Mouse (Mus musculus) heart, postnatal 0 days (tissue): ENCODE measurements around the gene Cers5. TPM values are rescaled to one million over a fixed set of nuclear protein-coding genes. Genes with fewer than 3 reads are reported as not detected.

Source experiments
- ATAC-seq: fragments of 200-750 bp; cut with Nextera tagmentation; 2 replicates; pipeline ENCODE4 v1.8.0; 2017; ENCODE audit warnings: low read depth, moderate number of reproducible peaks, moderate library complexity; ENCODE audit not compliant: insufficient read depth
- DNase-seq: peaks from one replicate; pipeline ENCODE4 v3.0.0-alpha.2; 2016; ENCODE audit warnings: low spot score
- H3K27ac ChIP-seq: fragments of 300-500 bp; sonication (generic); 2 replicates; pipeline ENCODE4 v1.5.1; 2014; ENCODE audit warnings: low read depth, mild to moderate bottlenecking
- H3K27me3 ChIP-seq: fragments of 300-500 bp; sonication (generic); 2 replicates; pipeline ENCODE4 v1.6.1; 2014; ENCODE audit warnings: low read length, mixed read lengths; ENCODE audit not compliant: control insufficient read depth, insufficient read depth
- H3K36me3 ChIP-seq: fragments of 300-500 bp; sonication (generic); replicated peaks from 2 replicates; pipeline ENCODE4 v1.6.1; 2014; ENCODE audit warnings: low read length, mixed read lengths; ENCODE audit not compliant: control insufficient read depth, insufficient read depth
- H3K4me1 ChIP-seq: fragments of 300-500 bp; sonication (generic); 2 replicates; pipeline ENCODE4 v1.6.1; 2014; ENCODE audit warnings: antibody characterized with exemption; ENCODE audit not compliant: control insufficient read depth, insufficient read depth
- H3K4me2 ChIP-seq: fragments of 300-500 bp; sonication (generic); 2 replicates; pipeline ENCODE4 v1.6.1; 2014; ENCODE audit warnings: low read depth, mild to moderate bottlenecking, low read length, moderate library complexity
- H3K4me3 ChIP-seq: fragments of 300-500 bp; sonication (generic); 2 replicates; pipeline ENCODE4 v1.5.1; 2014; ENCODE audit warnings: low read depth, low read length
- H3K9ac ChIP-seq: fragments of 300-500 bp; sonication (generic); replicated peaks from 2 replicates; pipeline ENCODE4 v1.6.1; 2014; ENCODE audit warnings: low read depth, low read length, mixed read lengths
- H3K9me3 ChIP-seq: fragments of 300-500 bp; sonication (generic); replicated peaks from 2 replicates; pipeline ENCODE4 v1.6.1; 2016; ENCODE audit warnings: low read length; ENCODE audit not compliant: control insufficient read depth
- CTCF ChIP-seq: IDR thresholded peaks from 2 replicates; pipeline ENCODE4 v1.5.1; 2016; ENCODE audit warnings: antibody characterized with exemption, control low read depth, low read depth
- EP300 ChIP-seq: IDR thresholded peaks from 2 replicates; pipeline ENCODE4 v1.6.1; 2016; ENCODE audit warnings: antibody characterized with exemption, low read depth
- WGBS: fragments of 180-500 bp; shearing (Covaris S2); extraction: QIAGEN DNeasy Blood & Tissue Kit; methylation state at CpG from one replicate; pipeline ENCODE4 v1.1.7; 2014; 5-methylcytosine and 5-hydroxymethylcytosine counted together
- polyA plus RNA-seq: library from polyadenylated mRNA; unstranded; fragments of >200 nt; fragmentation: Nextera tagmentation; extraction: Ambion mirVana; gene quantifications from 2 replicates; pipeline ENCODE4 v1.2.1, GENCODE M21; 2015
- total RNA-seq: library from RNA; depleted of rRNA; stranded (reverse); fragments of >200 nt; gene quantifications from 2 replicates; pipeline ENCODE4 v1.2.3, GENCODE M21; 2014; ENCODE audit warnings: low replicate concordance

Cers5 gene
- total and polyA plus RNA-seq, 2 experiments from 2014 or later = 37.4 to 58.7 TPM

DNA sequence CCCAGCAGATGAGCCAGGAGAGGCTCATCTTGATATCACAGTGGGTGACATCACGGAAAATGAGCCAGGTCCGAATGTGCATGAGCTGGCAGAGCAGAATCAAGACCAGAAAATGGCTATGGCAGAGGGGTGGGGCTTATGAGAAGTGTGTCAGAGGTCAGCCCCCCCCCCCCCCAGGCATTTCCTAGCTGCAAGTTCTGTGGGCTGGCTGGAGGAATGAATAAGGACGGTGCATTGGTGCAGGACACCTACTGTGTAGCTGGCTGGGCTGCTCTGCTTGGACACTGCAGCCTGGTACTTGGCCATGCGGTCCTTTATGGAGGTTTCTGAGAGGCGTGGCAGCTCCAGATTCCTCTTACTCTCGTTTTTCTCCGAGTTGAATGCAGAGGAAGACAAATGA is 33.5 kb upstream of the Cers5 start:
- H3K27ac ChIP-seq = no peak overlapping the region
- H3K27me3 ChIP-seq = no peaks in the 10 kb centered on the region
- no peaks in the 10 kb centered on the region for H3K9me3 ChIP-seq
- 51% methylated on average over 7 of the region's 7 CpGs for WGBS
- H3K9ac ChIP-seq = no peak overlapping the region
- H3K36me3 ChIP-seq = peaks cover 12% of the 10 kb centered on the region
- peaks cover 20% of the 10 kb centered on the region for H3K4me1 ChIP-seq
- DNase-seq = no peak
- TF ChIP-seq CTCF (no peak), EP300 (no peak)
- H3K4me2 ChIP-seq = no peak overlapping the region
- ATAC-seq = no peak
- no peak overlapping the region for H3K4me3 ChIP-seq

DNA sequence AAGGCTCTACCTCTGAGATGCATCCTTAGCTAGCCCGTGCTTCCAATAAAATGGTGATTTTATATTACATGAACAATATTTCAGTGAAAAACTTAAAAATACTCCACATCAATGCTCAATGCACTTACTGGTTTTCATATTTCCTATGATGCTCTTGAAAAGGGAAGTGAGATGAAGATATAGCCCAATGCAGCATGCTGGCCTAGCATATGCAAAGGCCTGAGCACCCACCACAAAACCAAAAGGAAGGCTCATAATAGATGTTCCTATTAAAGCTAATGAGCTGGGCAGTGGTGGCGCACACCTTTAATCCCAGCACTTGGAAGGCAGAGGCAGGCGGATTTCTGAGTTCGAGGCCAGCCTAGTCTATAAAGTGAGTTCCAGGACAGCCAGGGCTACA is 33.0 kb upstream of the Cers5 start:
- H3K9me3 ChIP-seq = no peaks in the 10 kb centered on the region
- TF ChIP-seq EP300 (no peak), CTCF (no peak)
- no peaks in the 10 kb centered on the region for H3K27me3 ChIP-seq
- ATAC-seq (no peak), DNase-seq (no peak)
- peaks cover 20% of the 10 kb centered on the region for H3K4me1 ChIP-seq
- no peak overlapping the region for H3K9ac ChIP-seq
- H3K27ac ChIP-seq = no peak overlapping the region
- H3K4me3 ChIP-seq = no peak overlapping the region
- peaks cover 12% of the 10 kb centered on the region for H3K36me3 ChIP-seq
- H3K4me2 ChIP-seq = no peak overlapping the region
- 95% methylated on average over 4 of the region's 4 CpGs for WGBS

- TF ChIP-seq EP300 (no peak), CTCF (no peak)
- Histone ChIP-seq H3K9me3 (no peaks in the 10 kb centered on the region), H3K4me2 (peak overlapping the region; percentile 17), H3K27me3 (no peaks in the 10 kb centered on the region), H3K36me3 (peaks cover 21% of the 10 kb centered on the region), H3K4me1 (peaks cover 20% of the 10 kb centered on the region), H3K9ac (no peak overlapping the region), H3K4me3 (no peak overlapping the region), H3K27ac (peak overlapping the region; percentile 70)
- 6% methylated on average over 6 of the region's 6 CpGs for WGBS
- ATAC-seq (peak; percentile 59; the same call in 1 of the 2 replicates), DNase-seq (peak; percentile 52)
Observed at GRCm38 (mm10) chr15:99803186-99803644, 30.5 kb upstream of the Cers5 start.

DNA sequence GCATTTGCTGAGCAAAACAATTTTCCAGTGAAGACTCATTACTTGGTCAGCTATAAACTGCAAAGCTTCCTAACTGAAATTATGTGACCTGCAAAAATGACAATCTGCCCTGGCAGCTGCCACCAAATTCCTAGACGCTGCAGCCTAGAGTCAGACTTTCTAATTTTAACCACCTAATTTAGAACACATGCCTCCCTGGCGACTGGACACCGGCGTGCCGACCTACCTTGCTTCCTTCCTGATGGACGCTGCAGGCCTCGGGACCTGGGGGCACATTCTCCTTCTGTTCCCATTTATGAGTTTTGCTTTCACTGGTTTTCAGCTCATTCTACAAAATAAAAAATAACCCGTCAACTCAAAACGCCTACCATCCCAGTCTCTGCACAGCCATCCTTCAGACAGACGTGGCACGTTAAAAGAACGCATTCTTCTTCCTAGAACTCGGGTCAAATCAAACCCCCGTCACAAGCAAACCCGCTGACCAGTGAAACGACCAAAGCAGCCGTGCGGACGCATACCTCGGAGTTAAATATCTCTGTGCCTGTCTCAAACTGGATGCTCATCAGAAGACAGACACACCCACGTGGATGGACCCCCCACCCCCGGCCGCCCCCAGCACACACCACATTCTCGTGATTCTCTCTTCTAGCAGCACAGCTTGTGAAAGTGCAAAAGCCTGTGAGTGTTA is 29.3 kb upstream of the Cers5 start:
- Histone ChIP-seq H3K4me1 (peaks cover 15% of the 10 kb centered on the region), H3K9me3 (no peaks in the 10 kb centered on the region), H3K27me3 (no peaks in the 10 kb centered on the region), H3K36me3 (peaks cover 26% of the 10 kb centered on the region), H3K27ac (peak overlapping the region; percentile 70), H3K4me3 (no peak overlapping the region), H3K4me2 (peak overlapping the region; percentile 44), H3K9ac (no peak overlapping the region)
- DNase-seq (peak; percentile 48), ATAC-seq (peak; percentile 51; the same call in 1 of the 2 replicates)
- WGBS = 31% methylated on average over 24 of the region's 24 CpGs
- TF ChIP-seq CTCF (no peak), EP300 (no peak)

GRCm38 (mm10) chr15:99799706-99800105 is 27.0 kb upstream of the Cers5 start:
- no peak overlapping the region for H3K27ac ChIP-seq
- no peak for TF ChIP-seq CTCF
- no peak for TF ChIP-seq EP300
- H3K36me3 ChIP-seq = peaks cover 29% of the 10 kb centered on the region; the same call in 1 of the 2 replicates
- no peak for ATAC-seq
- no peak overlapping the region for H3K9ac ChIP-seq
- H3K27me3 ChIP-seq = no peaks in the 10 kb centered on the region
- no peaks in the 10 kb centered on the region for H3K9me3 ChIP-seq
- no peak for DNase-seq
- peaks cover 15% of the 10 kb centered on the region for H3K4me1 ChIP-seq
- 76% methylated on average over 6 of the region's 6 CpGs for WGBS
- no peak overlapping the region for H3K4me2 ChIP-seq
- H3K4me3 ChIP-seq = no peak overlapping the region
